Mouse (Mus musculus) cerebellum, adult 2 months (tissue): ENCODE results near the gene Eif5b.

ENCODE experiments used
- CTCF ChIP-seq: fragments of 200-500 bp; IDR thresholded peaks from 2 replicates; pipeline ENCODE4 v1.5.1; 2011; ENCODE audit warnings: low read depth, mild to moderate bottlenecking, control low read depth, low read length, moderate library complexity, borderline replicate concordance; ENCODE audit not compliant: insufficient read depth
- POLR2A ChIP-seq: fragments of 200-500 bp; IDR thresholded peaks from 2 replicates; pipeline ENCODE4 v1.6.1; 2011; ENCODE audit warnings: low read length, control low read depth, borderline replicate concordance; ENCODE audit not compliant: insufficient read depth

- no peak for TF ChIP-seq CTCF
- no peak for TF ChIP-seq POLR2A
Observed at GRCm38 (mm10) chr1:37957659-37958058, 40.2 kb upstream of the Eif5b start, which contains the start of gene Lyg1.
